Mouse (Mus musculus): ENCODE measurements around the gene Spaca7.
"Not testable (repeated sequence)": the region's sequence is repeated elsewhere in the genome, so short reads cannot be mapped to it uniquely, and the experiment has no call there.

Gene Spaca7

DNA sequence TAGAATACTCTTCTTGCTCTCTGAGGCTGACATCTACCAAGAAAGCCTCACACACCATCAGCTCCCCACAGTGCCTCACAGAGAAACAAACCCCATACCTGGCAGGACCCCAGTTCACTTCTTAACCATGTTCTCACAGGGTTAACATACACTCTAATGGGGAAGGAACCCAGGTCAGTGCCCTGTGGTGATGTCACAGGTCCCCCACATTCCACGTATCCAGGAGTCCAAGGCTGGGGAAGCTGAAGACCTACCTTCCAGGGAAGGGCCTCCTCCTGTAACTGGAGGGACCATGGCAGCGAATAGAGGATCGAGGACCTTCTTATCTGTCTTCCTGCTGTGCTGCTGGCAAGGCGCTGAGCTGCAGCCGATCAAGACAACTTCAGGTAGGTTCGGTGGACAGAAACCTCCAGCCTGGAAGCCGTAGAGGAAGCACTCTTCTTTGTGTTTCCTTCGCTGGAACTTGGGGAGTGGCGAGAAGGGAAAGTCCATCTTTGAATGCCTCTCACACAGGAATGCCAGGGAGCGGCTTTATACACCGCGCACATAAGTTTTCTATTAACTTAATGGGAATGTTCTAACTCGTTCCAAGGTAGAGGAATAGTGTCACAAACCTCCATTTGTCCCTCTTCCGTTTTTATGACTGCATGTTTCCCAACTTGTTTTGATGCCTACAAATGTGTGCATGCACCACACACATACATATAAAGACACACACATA, at the start of gene Spaca7:
Gene Spaca7 (plus strand): TSS at position 216 of the 721 bp plus-strand sequence.
- no peak for DNase-seq

DNA sequence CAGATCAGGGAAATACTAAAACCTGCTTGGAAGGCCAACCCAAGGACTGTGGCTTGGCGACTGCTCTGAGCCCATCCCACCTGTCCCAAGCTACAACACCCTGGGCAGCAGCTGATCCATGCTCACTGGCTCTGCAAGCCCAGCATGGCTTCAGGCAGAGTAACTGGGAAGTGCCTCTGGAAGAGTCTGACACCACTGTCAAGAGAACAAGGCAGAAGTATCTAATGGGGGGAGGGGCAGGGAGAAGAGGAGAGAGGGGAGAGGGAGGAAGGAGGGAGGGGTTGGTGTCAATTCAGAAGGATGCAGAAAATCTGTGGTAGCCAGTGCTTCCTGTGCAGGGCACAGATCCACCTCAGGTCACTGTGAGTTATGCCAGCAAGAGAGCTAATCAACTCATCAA, 48.5 kb upstream of the Spaca7 start:
- DNase-seq: no peak

DNA sequence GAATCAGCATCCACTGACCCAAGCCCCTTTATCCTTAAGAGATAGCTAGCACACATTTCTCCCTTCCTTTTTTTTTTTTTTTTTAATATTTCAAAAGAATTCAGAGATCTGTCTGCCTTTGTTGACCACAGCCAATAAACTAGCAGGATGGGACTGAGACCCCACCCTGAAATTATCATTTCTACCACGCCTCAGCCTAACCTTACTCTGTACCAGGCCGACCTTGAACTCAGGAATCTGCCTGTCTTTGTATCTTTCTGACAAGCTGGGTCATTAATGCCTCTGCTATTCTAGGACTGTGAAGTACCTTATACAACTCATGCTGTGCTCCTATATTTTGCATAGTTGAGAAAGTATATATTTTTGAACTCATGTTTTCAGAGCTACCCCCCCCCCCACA, 44.2 kb upstream of the Spaca7 start:
- no peak for DNase-seq

DNA sequence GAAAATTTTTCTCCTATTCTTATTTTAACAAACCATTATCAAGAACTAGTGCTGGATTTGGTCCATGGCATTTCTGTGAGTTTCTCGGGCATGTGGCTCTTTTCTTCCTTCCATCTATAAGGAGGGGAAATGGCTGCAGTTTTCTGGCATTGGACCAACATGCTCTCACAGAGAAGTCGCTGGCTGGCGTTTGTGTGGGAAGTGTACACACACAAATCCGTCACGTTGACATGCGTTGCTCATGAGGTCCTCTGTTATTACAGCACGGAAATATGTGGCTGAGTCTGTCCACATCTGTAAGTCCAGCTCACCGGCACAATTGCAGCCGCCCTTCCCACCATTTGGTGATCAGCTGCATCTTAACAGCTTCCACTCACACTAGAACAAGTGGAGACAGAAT, 37.2 kb upstream of the Spaca7 start:
- no peak for DNase-seq

DNA sequence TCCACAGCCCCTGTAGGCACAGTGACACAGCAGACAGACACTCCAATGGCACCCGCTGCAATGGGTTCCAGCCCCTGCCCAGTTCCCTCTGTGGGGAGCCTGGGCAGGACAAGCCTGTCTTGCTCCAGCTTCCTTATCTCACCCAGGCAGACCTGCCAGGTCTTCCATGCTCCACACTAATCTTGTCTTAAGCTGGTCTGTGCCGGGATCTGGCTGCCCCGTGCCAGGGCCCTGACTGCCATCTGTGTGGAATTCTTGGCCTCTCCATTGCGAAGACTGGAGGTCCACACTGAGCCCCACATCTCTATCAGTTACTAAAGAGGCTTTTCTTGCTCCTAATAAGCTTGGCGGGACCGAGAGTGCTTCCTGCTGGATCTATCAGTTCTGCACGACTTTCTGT, 36.5 kb upstream of the Spaca7 start:
- DNase-seq: no peak

DNA sequence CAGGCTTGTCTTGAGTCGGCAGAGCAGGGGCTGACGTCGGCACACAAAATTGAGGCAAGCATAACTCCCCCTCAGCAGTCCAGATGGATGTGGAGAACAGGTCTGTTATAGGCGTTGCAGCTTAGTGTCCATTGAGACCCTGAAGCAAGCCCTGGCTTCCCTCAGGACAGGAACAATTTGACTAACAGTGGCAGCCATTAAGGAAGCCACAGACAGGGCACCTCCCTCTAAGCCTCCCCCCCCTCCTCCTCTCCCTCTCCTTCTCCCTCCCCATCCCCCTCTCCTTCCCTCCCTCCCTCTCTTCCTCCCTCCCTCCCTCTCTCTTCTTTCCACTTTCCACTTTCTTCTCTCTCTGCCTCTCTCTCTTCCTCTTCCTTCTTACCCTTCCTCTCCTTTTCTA, 27.6 kb upstream of the Spaca7 start:
- DNase-seq: no peak

DNA sequence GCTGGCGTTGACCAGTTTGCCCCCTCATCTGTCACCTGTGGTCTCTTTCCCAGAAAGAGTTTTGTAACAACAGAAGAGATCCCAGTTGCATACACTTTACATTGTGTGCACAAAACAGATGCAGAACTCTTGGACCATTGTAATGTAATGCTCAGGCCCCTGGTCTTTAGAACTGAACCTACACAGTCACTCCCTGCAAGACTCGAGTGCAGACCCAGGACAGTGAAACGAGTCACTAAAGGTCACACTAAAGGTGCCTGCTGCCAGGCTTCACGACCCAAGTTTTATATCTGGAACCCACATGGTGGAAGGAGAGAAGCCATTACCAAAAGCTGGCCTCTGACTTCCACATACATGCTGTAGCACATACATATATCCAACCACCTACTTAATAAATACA, 27.2 kb upstream of the Spaca7 start:
- no peak for DNase-seq

DNA sequence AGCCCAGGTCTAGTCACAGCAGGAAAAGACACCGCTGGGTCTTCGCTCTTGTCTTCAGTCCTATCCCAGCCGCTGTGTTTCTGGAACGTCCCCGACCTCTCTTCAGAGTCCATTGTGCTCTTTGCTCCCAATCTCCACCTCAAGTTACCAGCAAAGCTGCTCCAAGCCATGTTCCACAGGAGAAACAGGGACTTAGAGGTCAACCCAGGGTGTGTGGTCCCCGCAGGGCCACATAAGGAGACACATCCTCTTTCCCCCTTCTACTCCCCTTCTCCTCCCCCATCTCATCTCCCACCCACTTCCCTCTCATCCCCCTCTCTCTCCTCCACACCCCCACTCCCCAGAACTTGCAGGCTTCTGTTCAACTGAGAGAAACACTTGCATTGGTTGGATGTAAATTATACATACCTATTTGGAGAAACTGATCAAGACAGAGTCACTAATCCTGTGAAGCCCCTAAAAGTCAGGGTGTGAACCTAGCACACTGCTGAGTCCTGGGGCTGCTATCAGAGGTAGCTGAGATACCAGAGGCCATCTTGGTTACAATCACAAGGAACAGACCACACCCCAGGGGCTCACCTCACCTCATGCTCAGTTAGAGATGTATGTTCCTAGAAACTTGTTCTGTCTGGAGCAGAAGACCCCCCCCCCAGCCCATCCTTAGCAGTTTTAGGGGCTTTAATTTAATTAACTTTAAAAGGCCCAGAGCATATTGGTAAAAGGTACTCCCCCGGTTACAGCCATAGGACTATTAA, 25.2 kb upstream of the Spaca7 start:
- DNase-seq: no peak

DNA sequence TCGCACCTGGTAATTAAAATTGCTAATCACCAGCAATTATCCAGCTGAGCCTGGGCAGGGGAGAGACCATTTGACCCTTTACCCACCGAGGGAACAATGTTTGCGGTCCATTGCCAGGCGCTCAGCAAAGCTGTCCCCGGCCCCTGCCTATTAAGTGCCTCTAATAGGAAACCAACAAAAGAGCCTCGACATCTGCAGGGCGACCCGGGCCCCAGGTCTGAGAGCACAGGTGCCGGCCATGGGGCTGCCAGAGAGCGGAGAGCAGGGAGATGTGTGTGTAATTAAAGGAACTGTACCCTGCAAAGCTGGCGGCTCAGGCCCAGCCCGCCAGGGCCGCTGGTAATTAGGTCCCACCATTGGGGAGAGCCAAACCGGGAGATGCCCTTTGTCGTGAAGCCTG, 24.6 kb upstream of the Spaca7 start:
- DNase-seq: no peak

DNA sequence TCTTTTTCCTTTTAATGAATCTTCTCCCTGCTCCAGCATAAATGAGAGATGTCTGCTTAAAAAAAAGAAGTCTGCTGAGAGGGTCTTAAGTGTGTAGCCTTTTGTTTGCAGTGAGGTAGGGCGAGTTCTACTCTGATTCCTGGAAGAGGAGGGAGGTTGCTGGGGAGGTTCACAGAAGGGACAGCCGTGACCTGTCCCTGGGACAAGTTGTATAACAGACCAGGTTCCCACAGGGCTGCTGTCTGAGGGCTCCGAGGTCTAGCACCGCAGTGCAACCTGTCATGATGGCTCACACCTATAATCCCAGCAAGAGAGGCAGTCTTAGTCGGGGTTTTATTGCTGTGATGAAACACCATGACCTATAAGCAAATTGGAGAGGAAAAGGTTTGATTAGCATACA, 24.1 kb upstream of the Spaca7 start:
- DNase-seq: no peak

DNA sequence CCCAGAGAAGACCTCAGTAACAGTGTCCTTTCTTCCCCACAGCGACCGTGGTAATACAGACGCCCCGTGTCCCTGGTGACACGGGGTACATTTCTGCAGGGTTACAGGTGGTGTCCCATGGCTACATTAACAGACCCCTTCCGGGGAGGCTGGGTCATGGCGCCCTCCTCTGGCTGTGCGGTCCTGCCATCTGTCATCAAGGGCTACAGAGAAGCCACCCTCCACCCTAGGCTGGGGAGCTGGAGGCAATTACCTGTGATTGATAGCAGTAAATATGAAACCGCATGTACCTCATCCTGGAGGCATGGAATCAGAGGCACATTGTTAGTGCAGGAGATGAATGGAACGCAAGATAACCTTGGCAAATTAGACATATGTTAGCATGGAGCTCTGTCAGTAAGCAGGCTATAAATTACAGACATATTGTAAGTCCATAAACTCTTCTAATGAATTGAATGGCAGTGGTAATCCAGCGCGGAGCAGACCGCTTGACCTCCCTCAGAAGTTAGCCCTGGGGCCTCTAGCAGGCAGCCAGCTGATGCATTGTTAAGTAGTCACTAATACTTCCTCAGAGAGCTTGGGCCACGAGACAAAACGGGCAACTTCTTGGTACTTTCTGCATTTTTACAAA, 17.2 kb upstream of the Spaca7 start:
- no peak for DNase-seq

DNA sequence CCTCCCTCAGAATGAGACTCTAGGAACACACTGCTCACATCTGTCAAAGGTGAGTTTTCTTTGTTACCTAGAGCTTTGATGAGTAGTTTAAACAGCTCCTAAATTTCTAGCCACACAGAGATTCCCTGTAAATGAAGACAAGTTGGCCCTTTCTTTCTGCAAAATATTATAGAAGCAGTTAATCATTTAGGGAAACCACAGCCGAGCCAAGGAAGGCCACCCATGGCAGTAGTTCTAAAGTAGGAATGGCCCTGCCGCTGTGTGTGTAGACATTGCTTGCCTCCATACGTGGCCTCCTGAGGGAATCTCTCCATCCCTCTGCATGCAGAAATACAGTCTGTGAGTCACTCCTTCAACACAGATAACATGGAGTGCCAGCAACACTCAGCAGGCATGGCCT, 14.0 kb upstream of the Spaca7 start:
- no peak for DNase-seq

DNA sequence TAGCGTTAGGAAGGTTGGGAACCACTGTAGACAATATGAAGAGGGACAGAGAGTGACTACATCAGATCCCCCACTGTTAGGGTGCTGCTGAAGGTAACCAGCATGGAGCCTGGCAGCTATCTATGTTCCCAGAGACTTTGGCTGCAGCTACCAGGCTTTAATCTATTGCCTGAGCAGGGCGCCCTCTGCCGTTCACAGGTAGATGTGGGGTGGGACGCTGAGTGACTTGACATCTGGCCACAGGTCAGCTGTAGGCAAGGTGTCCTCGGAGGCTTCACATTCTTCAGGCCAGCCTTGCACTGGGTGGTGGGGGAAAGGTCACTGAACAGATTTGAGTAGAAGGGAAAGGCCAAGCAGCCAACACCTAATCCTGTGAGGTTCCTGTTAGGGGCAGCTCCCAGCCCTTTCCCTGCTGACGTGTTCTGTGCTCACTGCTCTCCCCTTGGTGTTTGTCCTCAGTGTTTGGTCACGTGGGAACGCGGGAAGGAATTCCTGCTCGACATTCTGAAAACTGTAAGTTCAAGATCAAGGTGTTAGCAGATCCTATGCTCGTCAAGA, 11.3 kb upstream of the Spaca7 start:
- DNase-seq: peak; percentile 67

DNA sequence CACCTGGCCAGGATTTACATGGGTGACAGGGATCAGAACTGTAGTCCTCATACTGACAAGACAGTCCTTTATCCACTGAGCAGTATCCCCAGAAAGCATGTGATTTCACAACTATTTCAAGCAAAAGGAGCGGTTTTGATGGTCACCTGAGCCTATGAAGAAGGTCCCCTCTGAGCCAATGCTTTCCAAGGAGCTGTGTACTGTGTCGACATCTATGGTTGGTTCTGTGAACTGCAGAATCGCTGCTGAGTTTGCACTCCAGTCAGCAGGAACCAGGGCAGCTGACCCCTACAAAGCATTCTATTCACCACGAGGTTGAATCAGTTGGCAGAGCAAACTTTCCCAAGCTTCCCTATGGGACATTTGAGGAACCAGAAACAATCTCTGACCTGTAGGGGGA, 8.5 kb upstream of the Spaca7 start:
- no peak for DNase-seq

DNA sequence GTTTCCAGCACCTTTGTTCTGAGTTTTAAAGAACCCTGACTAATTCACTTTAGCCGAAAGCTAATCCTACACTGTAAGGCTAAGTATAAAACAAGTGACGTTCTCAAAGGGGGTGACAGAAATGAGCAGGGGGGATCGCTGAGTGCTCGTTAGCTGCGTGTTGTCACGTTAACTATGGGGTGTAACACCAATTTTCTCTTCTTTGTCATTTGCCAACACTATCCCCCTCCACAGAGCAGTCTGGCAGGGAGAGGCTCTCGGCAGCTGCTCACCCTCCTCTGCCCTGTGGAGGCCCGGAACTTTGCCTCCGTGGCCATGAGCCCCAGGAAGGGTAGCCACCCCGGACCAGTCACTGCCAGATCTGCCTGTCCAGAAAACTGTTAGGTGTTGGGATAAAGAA, 7.3 kb upstream of the Spaca7 start:
- DNase-seq: no peak

DNA sequence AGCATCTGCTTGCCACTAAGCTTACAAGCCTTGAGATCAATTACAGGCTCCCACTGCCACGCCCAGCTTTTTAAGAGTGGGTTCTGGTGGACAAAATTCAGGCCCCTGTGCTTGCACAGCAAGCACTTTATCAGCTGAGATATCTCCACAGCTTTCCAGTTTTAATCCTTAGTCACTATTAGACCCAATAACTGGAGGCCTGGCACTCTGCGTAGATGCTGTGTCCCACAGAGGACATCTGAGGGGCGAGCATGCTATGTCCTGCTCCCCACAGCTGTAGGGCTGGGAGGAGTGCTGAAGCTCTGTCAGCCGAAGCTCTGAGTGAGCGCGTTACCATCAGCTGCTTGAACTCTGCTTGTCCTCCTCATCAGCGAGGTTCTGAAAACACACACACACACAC, 6.3 kb upstream of the Spaca7 start:
- DNase-seq: no peak

DNA sequence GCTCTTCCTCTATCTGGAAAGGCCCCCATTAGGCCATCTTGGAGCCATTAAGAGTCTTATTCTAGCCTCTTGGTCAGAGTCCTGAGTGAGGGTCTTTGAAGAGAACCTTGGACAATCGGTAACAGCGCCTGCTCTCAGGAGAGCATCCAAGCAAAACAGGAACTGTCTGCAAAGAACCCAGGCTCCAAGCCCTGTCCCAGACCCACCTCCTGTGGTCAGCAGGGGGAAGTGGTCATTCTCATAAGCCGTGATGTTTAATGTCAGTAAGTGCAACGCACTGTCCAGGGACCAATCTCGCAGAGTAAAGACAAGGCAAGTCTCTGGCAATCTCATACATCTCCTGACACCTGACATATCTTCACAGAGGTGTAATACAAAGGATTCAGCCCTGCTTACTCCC, 3.2 kb downstream of the Spaca7 start:
- DNase-seq: no peak

DNA sequence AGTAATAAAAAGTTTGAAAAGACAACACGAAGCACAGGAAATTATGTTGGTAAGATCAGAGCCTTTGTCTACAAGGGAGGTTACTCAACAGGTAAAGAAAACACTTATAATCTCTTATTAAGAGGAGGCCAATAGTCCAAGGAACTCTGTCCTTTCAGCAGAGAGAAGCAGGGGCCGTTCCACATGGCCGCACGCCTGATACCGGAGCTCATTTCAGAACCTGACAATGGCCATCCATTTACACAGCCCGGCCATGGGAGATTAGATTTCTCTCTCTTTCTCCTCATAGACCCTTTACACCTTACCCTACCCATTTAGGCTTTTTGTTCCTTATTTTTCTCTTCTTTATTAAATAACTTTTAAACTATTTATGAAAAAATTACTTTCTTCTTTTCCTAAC, 3.9 kb downstream of the Spaca7 start:
- DNase-seq: peak; percentile 35

DNA sequence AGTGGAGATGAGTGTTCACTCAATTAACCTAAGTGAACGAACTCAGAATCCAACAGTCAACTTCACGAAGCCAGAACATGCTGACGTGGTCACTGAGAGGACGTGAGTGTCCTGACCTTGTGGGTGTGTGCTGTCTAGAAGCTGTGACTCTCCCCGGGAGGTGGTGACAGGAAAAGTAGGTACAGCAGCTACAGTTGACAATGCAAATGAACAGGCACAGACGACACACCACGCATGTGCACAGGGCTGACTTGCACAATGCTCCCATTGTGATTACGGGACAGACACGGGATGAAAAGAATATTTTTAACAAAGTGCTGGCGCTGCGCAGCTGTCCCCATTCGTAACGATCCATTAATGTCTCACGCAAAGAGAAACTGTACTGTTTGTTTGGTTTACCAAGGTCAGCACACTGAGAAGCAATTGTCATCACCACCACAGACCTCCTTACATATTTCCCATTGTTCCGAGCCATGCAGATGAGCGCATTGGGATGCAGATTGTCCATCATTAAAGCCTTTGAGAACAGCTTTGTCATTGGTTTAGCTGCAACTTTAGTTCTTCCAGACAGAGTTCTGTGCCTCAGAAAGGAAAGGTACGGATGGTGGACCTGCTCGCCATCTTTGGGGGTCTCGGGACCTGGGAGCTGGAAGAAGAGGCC, 6.6 kb downstream of the Spaca7 start:
- not testable (repeated sequence) for DNase-seq

DNA sequence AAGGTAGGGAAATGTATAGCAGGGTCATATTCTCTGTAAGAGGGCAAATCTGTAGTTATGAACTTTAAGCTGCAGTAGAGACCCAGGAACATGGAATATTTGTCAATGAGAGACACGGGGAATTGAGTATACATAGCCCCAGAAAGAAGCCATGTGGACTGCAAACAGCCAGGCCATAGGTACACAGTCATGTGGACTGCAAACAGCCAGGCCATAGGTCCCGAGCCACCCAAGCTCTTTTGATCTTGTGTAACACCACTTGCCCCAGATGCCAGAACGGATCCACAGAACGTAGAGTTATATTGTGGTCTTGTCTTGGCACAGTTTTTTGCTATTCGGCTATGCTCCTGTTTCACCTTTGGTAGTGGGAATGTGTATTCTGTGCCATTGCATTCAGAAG, 11.0 kb downstream of the Spaca7 start:
- DNase-seq: no peak

DNA sequence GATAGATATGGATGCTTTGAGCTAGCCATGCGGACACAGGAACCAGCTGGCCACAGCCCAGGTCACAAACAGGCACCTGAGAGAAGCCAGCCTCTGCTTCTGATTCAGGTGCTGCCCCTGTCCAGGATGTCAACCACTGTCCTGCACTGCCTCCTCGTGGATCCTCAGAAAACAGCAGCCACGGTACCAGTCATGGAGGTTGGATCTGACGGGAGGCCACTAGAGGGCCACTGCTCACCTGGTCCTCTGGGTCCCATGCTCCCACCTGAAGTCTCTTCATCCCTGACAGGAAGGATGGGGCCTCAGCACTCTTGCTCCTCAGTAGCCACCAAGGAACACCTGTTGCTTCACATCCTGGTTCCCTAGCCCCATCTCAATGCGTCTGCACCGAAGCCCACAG, 34.4 kb downstream of the Spaca7 start:
- DNase-seq: peak; percentile 75

DNA sequence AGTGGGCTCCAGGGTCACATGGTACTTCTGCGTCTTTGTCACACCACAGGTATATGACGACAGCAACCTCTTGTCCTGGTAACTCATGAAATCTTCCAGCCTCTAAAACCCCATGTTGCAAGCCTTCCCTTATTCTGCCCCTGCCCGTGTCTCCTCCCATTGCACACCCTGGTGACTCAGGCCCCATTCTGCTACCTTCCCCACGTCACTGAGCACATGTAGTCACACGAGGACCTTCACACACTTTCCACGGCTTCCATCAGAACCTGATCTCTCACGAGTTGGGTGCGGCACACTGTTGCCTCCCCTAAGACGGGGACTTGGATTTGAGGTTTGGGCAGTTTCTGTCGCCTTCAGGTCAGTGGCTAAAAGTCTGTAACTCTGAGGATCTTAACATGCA, 36.0 kb downstream of the Spaca7 start:
- no peak for DNase-seq

DNA sequence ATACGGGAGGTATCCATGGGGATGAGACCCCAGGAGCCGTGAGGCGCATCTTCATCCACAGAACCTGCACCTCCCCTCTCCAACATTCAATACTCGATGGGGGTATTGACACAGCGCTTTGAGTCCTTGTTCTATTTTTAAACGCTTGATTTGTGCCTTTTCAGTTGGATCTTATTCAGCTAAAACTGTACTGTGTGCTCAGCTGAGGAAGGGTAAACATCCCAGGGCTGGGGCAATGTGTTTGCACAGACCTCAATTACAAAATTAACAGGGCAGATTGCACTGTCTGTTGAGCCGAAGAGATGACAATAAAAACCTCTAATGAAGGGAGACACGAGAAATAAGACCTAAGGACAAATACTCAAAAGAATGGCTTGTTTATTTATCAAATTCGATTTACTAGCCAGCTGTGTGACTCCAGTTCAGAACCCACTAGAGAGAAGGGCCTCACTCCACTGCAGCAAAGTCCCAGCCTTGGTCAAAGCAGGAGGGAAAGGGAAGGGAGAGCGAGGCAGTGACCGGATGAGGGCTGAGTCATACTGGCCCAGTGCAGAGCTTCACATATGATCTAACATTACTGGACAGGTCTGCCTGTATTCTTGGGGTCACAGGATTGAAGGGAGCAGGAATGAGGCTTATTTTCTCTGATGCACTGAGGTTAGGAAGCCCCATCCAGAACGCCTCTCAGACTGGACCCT, 37.1 kb downstream of the Spaca7 start:
- DNase-seq: no peak

Measured in kidney, adult 11 months (tissue).